Mouse (Mus musculus): Measurements from ENCODE around the gene Snx15. TPM values are rescaled to one million over a fixed set of nuclear protein-coding genes. Genes with fewer than 3 reads are reported as not detected.
A peak's percentile ranks its signal among the peaks of the same experiment; 100 is the strongest.

The Snx15 gene
- polyA plus RNA-seq, 1 experiment from 2014 or later: 25.0 TPM

DNA sequence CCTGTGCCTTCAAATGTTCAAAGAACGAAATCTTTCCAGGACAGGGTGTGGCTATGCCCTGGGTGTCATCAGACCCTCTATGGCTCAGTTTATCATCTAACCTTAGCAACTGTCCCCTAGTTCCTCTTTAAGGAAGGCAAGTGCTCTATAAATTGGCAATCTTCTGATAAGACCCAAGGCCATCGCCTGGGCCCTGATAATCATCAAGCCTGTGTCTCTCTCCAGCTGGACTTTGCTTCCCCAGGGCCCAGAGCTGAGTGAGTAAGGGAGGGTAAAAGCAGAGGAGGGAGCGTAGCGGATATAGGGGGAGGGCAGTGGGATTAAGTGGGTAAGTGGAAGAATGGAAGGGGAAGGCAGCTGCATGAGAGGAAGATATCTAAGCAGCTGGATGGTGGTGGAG lies 23.6 kb downstream of the Snx15 start:
- H3K27ac ChIP-seq (replicated peaks): no peak overlapping the region
- WGBS: 65% methylated on average over 4 of the region's 4 CpGs
- no peaks in the 10 kb centered on the region for H3K36me3 ChIP-seq (ENCODE audit: control insufficient read depth, insufficient read depth, low read length)
- no peak overlapping the region for H3K4me2 ChIP-seq (replicated peaks; ENCODE audit: low read depth)
- H3K4me1 ChIP-seq (replicated peaks; ENCODE audit: control insufficient read depth, insufficient read depth): no peaks in the 10 kb centered on the region
- peak overlapping the region; percentile 3; the same call in 1 of the 2 replicates for H3K9ac ChIP-seq (ENCODE audit: low read length)
- TF ChIP-seq CTCF (IDR thresholded peaks at IDR 0.05; ENCODE audit: low read depth): no peak
- TF ChIP-seq EP300 (optimal IDR thresholded peaks at IDR 0.05): no peak
- ATAC-seq (ENCODE audit: low FRiP score, low TSS enrichment) (no peak), DNase-seq (ENCODE audit: low spot score) (no peak)
- no peaks in the 10 kb centered on the region for H3K27me3 ChIP-seq (ENCODE audit: control insufficient read depth, insufficient read depth, low read length)
- H3K9me3 ChIP-seq (ENCODE audit: control insufficient read depth, low read length): no peaks in the 10 kb centered on the region
- no peak overlapping the region for H3K4me3 ChIP-seq (ENCODE audit: low read depth, low read length)

DNA sequence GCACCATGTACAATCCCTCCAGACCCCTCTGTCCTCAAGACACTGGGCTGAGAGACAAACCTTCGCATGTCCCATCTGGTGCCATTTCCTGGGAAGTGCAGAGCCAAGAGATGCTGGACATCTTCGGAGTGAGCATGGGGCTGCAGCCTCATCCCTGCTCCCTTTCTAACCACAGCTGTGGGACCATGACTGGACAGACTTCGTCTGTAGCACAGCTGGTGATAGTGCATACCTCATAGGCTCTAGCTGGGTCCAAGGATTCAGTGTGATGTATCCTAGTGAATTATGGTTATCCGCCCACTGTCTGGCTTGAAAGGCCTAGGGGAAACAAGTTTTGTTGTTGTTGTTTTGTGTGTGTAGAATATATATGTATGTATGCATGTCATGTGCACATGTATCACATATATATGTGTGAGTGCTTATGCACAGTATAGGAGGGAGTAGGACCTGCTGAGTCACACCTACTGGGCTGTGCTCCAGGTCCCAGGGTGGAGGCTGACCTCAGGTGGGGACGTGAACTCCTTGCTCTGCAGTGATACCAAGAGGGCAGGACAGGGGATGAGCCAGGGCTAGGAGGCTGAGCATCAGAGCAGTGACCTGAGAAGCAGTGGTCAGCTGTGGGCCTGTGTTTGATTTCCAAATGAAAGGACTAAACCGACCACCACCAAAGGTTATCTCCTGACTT lies 25.8 kb downstream of the Snx15 start:
- H3K9ac ChIP-seq (ENCODE audit: low read length): no peak overlapping the region
- ATAC-seq (ENCODE audit: low FRiP score, low TSS enrichment): peak; percentile 76
- H3K9me3 ChIP-seq (ENCODE audit: control insufficient read depth, low read length): no peaks in the 10 kb centered on the region
- no peak overlapping the region for H3K4me2 ChIP-seq (replicated peaks; ENCODE audit: low read depth)
- no peaks in the 10 kb centered on the region for H3K4me1 ChIP-seq (replicated peaks; ENCODE audit: control insufficient read depth, insufficient read depth)
- H3K27ac ChIP-seq (replicated peaks): no peak overlapping the region
- DNase-seq (ENCODE audit: low spot score): peak; percentile 47
- WGBS: 66% methylated on average over 6 of the region's 6 CpGs
- H3K4me3 ChIP-seq (ENCODE audit: low read depth, low read length): no peak overlapping the region
- no peak for TF ChIP-seq EP300 (optimal IDR thresholded peaks at IDR 0.05)
- no peak for TF ChIP-seq CTCF (IDR thresholded peaks at IDR 0.05; ENCODE audit: low read depth)
- no peaks in the 10 kb centered on the region for H3K27me3 ChIP-seq (ENCODE audit: control insufficient read depth, insufficient read depth, low read length)
- no peaks in the 10 kb centered on the region for H3K36me3 ChIP-seq (ENCODE audit: control insufficient read depth, insufficient read depth, low read length)

DNA sequence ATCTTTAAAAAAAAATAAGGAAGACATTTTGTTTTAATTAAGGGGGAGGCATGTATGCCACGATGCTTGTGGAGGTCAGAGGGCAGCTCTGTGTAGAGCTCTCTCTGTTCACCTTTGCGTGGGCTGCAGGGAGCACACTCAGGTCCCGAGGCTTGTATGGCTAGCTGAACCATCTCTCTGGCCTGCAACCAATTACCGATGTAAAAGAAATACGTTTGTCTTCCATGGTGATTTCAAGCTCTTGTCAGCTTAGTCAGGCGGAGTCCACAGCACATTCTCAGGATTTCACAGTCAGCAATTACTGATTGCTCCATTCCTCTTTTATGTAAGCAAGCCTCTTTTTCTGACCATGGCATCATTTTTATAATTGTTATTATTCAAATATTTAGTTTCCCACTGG lies 26.9 kb downstream of the Snx15 start:
- Histone ChIP-seq H3K4me2 (replicated peaks; ENCODE audit: low read depth) (no peak overlapping the region), H3K4me1 (replicated peaks; ENCODE audit: control insufficient read depth, insufficient read depth) (no peaks in the 10 kb centered on the region), H3K9me3 (ENCODE audit: control insufficient read depth, low read length) (no peaks in the 10 kb centered on the region), H3K9ac (ENCODE audit: low read length) (no peak overlapping the region; the same call in 1 of the 2 replicates), H3K4me3 (ENCODE audit: low read depth, low read length) (no peak overlapping the region), H3K27me3 (ENCODE audit: control insufficient read depth, insufficient read depth, low read length) (no peaks in the 10 kb centered on the region), H3K27ac (replicated peaks) (no peak overlapping the region), H3K36me3 (ENCODE audit: control insufficient read depth, insufficient read depth, low read length) (no peaks in the 10 kb centered on the region)
- WGBS: 52% methylated on average over 6 of the region's 6 CpGs
- no peak for TF ChIP-seq CTCF (IDR thresholded peaks at IDR 0.05; ENCODE audit: low read depth)
- TF ChIP-seq EP300 (optimal IDR thresholded peaks at IDR 0.05): no peak
- DNase-seq (ENCODE audit: low spot score) (no peak), ATAC-seq (ENCODE audit: low FRiP score, low TSS enrichment) (no peak)

DNA sequence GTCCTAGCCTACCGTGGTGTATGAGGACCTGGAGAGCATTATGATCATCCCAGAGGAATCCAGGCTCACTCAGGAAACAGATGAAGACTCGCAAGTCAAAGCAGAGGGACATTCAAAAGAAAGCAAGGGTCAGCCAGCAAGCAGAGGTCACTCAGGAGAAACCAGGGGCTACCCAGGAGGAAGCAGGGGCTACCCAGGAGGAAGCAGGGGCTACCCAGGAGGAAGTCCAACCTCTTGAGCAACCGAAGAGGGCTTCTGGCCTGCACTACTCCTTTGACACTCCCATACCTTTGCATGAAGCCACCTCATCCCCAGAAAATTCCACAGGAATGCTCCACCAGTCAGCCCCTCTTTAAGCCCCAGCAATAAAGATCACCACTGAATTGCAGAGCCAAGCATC lies 30.3 kb downstream of the Snx15 start:
- Histone ChIP-seq H3K9me3 (ENCODE audit: control insufficient read depth, low read length) (no peaks in the 10 kb centered on the region), H3K4me1 (replicated peaks; ENCODE audit: control insufficient read depth, insufficient read depth) (no peaks in the 10 kb centered on the region), H3K36me3 (ENCODE audit: control insufficient read depth, insufficient read depth, low read length) (no peaks in the 10 kb centered on the region), H3K9ac (ENCODE audit: low read length) (no peak overlapping the region), H3K27ac (replicated peaks) (no peak overlapping the region), H3K4me3 (ENCODE audit: low read depth, low read length) (no peak overlapping the region), H3K4me2 (replicated peaks; ENCODE audit: low read depth) (no peak overlapping the region), H3K27me3 (ENCODE audit: control insufficient read depth, insufficient read depth, low read length) (no peaks in the 10 kb centered on the region)
- TF ChIP-seq CTCF (IDR thresholded peaks at IDR 0.05; ENCODE audit: low read depth) (no peak), EP300 (optimal IDR thresholded peaks at IDR 0.05) (no peak)
- DNase-seq (ENCODE audit: low spot score) (no peak), ATAC-seq (ENCODE audit: low FRiP score, low TSS enrichment) (no peak)
- 85% methylated on average over 3 of the region's 3 CpGs for WGBS

DNA sequence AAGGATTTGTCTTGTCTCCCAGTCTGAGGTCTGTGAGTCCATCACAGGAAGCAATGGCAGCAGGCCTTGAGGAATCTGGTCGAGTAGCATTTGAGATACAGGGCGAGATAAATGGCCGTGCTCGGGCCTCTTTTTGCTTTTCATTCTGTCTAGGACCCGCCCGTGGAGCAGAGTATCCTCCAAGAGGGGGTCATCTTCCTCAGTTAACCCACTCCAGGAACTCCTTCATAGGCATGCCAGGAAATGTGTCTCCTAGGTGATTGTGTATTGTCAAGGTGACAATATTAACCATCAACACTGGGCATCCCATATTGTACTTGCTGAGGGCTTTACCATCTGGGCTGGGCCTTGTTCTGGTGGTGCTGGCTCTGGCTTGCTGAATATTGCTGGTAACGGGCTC lies 34.0 kb downstream of the Snx15 start, which contains the start of gene AC131692.1:
AC131692.1 (plus strand) TSS at position 301 of the 400 bp plus-strand sequence.
- no peaks in the 10 kb centered on the region for H3K4me1 ChIP-seq (replicated peaks; ENCODE audit: control insufficient read depth, insufficient read depth)
- no peaks in the 10 kb centered on the region for H3K9me3 ChIP-seq (ENCODE audit: control insufficient read depth, low read length)
- ATAC-seq (ENCODE audit: low FRiP score, low TSS enrichment): no peak
- H3K36me3 ChIP-seq (ENCODE audit: control insufficient read depth, insufficient read depth, low read length): peaks cover 6% of the 10 kb centered on the region
- no peaks in the 10 kb centered on the region for H3K27me3 ChIP-seq (ENCODE audit: control insufficient read depth, insufficient read depth, low read length)
- no peak within 1 kb of the TSS for H3K27ac ChIP-seq (replicated peaks)
- WGBS: 85% methylated on average over 7 of the region's 7 CpGs
- DNase-seq (ENCODE audit: low spot score): no peak
- no peak within 1 kb of the TSS for H3K4me3 ChIP-seq (ENCODE audit: low read depth, low read length)
- TF ChIP-seq CTCF (IDR thresholded peaks at IDR 0.05; ENCODE audit: low read depth) (no peak), EP300 (optimal IDR thresholded peaks at IDR 0.05) (no peak)
- H3K9ac ChIP-seq (ENCODE audit: low read length): no peak within 1 kb of the TSS
- H3K4me2 ChIP-seq (replicated peaks; ENCODE audit: low read depth): no peak within 1 kb of the TSS

DNA sequence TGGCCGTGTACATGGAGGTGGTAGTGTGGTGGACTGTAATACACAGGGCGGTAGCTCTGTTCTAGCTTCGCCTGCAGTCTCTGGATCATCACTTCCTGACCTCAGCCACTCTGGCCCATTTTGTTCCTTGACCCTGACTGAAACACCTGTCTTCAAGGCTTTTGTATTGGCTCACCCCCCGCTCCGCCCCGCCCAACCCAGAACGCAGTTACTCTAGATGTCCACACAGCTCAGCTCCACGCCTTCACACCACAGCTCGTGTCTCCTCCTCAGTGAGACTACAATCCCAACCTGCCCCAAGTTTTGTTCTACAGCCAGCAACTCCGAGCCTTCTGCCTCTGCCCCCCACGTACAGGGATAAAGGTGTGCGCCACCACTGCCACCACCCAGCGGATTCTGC lies 39.3 kb downstream of the Snx15 start:
- no peaks in the 10 kb centered on the region for H3K9me3 ChIP-seq (ENCODE audit: control insufficient read depth, low read length)
- H3K36me3 ChIP-seq (ENCODE audit: control insufficient read depth, insufficient read depth, low read length): peaks cover 6% of the 10 kb centered on the region
- no peak overlapping the region for H3K9ac ChIP-seq (ENCODE audit: low read length)
- DNase-seq (ENCODE audit: low spot score) (no peak), ATAC-seq (ENCODE audit: low FRiP score, low TSS enrichment) (no peak)
- no peak for TF ChIP-seq CTCF (IDR thresholded peaks at IDR 0.05; ENCODE audit: low read depth)
- TF ChIP-seq EP300 (optimal IDR thresholded peaks at IDR 0.05): no peak
- no peaks in the 10 kb centered on the region for H3K27me3 ChIP-seq (ENCODE audit: control insufficient read depth, insufficient read depth, low read length)
- 91% methylated on average over 13 of the region's 13 CpGs for WGBS
- H3K27ac ChIP-seq (replicated peaks): no peak overlapping the region
- no peak overlapping the region for H3K4me3 ChIP-seq (ENCODE audit: low read depth, low read length)
- H3K4me1 ChIP-seq (replicated peaks; ENCODE audit: control insufficient read depth, insufficient read depth): peaks cover under 1% of the 10 kb centered on the region; the same call in 1 of the 2 replicates
- H3K4me2 ChIP-seq (replicated peaks; ENCODE audit: low read depth): no peak overlapping the region
